Mouse (Mus musculus) lung, adult 18-20 months (tissue): Measurements from ENCODE around the gene Micu1.

ENCODE experiments used
- DNase-seq, 2 experiments: peaks; one replicate each; pipeline ENCODE4 v3.0.0; 2022; ENCODE audit warnings: mixed read lengths in 2 of 2

Micu1 gene

DNA sequence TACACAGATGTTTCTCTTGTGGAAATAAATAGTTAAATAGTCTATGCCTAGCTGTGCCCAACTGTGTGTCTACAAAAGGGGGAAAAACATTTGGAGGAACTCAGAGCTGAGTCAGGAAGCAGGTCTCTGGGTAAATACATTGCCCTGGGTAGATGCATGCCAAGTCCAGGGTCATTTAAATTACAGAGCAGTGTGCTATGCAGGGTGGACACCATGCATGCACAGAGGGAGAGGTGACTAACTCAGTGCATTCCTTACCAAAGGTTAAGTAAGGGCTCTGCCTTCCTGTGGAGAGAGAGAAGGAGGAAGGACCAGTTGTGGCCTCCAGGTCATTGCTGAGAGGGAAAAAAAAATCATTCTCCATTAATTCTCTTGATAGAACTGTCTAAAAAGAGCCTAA, 22.4 kb downstream of the Micu1 start:
- no peak for DNase-seq

DNA sequence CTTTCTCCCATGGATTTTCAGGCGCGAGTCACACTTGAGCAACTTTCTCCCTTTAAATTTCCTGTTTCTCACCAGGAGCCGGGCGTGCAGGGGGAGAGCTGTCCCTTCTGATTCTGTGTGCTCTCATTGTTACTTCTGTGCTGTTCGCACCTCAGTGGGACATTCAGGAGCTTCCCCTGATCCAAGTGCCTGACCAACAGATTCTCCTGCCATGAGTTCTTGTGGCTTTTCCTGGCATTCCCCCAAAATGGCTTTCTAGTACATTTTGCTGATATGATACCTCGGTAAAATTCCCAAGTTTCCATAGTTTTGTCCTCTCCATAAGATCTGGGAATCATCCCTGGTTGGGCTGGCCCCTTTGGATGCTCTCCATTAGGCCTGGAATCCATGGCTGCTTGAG, 25.0 kb downstream of the Micu1 start:
- DNase-seq, result no peak

- no peak for DNase-seq
These were observed 27.0 kb downstream of the Micu1 start for GRCm38 (mm10) chr10:59729261-59729660.

DNA sequence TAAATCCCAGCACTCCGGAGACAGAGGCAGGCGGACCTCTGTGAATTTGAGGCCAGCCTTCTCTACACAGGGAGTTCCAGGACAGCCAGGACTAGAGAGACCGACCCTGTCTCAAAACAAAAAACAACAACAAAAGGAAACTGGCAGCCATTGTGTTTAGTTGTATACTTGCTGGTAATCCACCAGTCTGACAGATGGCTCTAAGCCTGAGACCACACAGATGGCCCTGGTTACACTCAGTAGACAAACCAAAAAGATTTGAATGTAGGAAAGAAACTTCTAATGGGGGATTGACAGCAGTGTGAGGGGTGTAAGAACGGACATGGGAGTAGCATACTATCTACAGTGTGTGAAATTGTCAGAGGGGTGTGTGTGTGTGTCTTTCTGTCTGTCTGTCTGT, 27.6 kb downstream of the Micu1 start:
- DNase-seq, result no peak

DNA sequence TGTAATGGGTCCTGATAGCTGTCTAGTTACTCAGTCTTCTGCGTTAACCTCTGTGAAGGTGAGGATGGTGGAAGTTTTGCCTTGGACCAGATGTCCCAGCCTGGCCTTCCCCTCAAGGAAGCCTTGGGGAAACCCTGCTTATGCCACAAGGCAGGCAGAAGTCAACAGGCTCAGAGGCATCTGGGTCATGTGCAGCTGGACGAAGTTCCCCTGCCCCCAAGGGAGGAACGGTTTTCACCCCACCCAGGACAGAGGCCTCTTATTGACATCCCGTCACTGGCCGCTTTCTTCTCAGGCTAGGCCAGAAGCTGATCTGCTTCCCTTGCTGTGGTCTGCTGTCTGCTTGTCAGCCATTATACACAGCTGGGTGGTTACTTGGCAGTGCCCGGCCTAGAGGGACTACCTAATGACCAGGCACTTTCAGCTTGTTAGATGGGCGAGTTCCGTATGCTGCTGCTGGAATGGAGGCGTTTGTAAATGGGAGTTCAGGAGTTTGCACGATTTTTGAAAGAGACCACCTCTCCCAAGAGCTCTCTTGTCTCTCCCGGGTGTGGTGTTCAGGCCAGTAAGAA, 33.8 kb downstream of the Micu1 start:
- DNase-seq, result peak in 1 of 2 experiments; percentile 6

GRCm38 (mm10) chr10:59741448-59741847, 39.2 kb downstream of the Micu1 start:
- peak; percentile 47 to 69 for DNase-seq

- DNase-seq, result no peak
These were observed 41.1 kb downstream of the Micu1 start for GRCm38 (mm10) chr10:59743397-59743796.

GRCm38 (mm10) chr10:59743969-59744368, 41.7 kb downstream of the Micu1 start:
- peak; percentile 41 to 65 for DNase-seq

- DNase-seq, result no peak
These were observed 45.1 kb downstream of the Micu1 start for GRCm38 (mm10) chr10:59747334-59747733.

DNA sequence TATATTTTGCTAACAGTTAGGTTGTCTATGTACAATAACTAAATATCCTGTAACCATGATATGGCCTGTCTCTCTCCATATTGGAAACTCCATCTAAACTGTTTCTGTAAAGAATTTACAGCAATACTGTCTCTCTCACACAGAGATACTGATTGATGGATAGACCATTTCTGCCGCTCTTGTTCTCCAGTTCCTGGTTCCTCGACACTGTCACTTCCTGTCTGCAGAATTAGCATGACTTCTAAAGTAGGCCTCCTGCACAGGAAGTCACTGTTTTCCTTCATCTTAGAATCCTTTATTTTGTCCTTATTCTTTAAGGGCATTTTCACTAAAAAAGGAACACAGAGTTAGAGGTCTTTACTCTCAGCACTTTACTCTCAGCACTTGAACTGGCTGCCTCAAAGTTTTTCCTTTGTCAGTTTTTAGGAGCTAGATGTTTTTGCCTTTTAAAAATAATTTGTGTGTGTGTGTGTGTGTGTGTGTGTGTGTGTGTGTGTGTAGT, 46.5 kb downstream of the Micu1 start:
- DNase-seq, result no peak

DNA sequence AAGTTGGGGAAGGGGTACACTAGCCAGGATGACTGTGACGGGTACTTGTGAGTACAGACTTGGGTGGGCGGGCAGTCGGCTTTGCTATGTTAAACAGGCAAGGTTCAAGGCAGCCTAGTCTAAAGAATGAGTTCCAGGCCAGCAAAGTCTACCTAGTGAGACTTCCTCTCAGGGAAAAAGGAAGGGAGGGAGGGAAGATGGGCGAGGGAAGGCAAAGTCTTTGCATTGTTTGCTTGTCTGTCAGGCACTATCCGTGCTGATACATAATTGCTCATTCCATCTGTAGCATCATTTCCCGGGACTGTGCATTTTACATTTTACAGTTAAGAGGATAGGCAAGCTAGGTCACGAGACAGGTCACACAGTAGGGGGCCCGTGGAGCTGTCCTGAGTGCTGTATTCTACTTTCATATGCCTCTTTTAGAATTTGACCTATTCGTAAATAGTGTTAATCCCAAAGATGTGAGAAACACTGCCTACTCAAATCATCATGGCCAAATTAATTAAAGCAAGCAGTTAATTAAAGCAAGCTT, 51.3 kb downstream of the Micu1 start:
- no peak for DNase-seq

DNA sequence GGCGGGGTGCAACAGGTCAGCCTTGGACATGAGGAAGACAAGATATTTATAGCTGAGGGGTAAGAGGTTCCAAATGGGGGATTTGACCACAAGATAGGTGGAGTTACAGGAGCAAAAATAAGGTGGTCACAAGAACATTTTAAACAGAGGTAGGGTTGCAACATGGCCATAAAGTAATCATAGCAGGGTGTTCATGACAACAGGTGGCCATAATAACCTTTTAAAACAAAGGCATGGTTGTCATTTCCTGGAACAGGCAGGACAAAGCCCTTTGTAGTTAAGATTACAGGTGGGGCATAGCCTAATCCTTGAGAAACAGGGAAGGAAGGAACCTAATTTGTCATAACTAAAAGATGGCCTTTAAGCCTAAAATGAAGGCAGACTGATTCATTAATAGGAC, 51.8 kb downstream of the Micu1 start:
- no peak for DNase-seq

GRCm38 (mm10) chr10:59754901-59755300, 52.6 kb downstream of the Micu1 start:
- no peak for DNase-seq

DNA sequence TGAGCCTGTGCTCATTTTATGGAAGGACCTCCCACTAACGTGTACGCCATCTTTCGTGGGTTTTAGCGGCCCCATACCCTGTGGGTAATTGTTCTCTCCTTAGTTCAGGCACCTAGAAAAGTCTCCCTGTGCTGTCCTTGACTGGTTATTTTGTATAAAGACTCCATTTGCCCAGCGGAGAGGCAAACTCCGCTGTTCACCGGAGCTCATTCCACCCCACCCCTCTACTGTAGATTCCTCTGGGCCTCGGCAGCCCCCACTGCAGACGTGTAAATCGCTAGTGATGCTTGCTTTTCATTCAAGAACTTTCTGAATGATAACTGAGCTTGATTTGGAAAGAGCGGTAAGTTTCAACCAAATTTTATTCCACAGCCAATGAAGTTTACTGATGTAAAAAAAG, 53.4 kb downstream of the Micu1 start:
- DNase-seq, result no peak

DNA sequence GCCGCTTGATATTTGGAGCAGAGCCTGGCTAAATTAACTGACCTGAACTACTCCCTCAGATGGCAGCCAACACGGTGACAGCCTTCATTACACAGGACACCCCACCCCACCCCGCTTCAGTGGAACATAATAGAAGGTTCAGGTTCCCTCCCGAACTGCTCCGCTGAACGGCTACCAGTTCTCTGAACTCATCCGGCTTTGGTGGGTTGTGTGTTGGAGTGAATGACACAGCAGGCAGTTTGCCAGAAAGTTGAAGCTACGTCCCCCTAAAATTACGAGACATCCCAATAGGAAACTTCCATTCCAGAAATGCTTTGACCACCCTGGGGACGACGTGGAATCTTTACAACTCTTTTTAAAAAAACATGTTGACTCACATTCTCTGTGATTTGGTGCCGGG, 53.8 kb downstream of the Micu1 start:
- no peak for DNase-seq

DNA sequence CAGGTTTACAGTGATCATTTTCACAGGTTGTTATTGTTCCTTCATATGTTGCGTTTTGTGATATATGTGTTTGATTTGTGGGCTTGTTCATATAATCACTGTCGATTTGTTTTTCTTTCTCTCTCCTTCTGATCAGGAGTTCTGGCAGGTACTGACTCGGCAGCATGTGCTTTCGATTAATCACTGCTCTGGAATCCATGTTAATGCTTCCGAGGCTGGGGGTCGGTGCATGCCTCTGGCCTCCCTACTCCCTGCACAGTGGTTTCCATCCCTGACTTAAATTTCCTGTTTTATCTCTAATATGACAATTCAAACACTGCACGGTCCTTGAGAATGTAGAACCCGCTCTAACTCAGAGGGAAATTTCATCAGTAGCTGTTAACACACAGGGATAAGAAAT, 54.3 kb downstream of the Micu1 start:
- no peak for DNase-seq

DNA sequence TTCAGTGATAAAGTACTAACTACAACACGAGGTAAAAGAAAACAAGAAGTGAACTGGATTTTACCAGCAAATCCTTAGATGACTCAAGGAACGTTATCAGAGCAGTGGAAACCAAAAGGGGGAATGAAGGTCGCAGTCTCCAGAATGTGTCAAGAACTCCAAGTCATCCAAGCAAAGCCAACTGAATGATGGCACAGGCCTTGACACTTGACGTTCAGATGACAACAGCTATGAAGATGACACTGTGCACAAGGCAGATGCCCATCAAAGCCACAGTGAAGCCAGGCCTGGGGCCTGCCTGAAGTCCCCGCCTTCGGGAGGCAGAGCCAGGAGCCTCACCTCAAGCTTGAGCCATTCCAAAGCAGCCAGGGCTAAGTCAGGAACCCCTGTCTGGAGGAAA, 62.5 kb downstream of the Micu1 start:
- DNase-seq, result no peak

DNA sequence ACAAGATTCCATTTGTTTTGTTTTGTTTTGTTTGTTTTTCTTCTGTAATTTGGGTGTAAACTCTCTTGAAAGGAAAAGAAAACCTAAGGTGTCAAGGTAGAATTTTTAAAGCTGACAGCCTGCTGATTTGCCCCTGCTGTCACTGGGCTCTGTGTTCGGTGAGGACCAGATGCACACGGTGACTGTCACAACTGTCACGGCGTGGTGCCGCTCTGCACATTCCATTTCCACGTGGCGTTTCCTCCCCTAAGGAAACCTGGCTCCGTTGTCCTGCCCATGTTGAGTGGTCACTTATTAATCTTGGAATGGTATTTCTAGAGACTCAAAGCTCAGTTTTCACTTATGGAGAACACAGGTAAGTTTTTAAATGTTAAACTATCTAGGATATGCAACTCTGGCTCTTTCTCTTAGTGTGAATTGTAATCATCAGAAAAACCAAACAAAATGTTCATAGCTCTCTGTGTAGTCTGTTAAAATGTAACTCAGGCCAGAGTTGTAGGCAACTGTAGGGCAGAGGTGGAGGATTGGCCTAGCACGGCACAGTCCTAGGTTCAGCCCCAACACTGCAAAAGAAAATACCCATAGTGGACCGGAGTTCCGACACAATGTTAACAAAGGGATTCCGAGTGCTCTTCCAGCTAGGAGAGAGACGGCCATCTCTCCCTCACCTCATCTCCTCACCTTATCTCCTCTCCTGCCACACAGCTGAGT, 66.2 kb downstream of the Micu1 start:
- no peak for DNase-seq

DNA sequence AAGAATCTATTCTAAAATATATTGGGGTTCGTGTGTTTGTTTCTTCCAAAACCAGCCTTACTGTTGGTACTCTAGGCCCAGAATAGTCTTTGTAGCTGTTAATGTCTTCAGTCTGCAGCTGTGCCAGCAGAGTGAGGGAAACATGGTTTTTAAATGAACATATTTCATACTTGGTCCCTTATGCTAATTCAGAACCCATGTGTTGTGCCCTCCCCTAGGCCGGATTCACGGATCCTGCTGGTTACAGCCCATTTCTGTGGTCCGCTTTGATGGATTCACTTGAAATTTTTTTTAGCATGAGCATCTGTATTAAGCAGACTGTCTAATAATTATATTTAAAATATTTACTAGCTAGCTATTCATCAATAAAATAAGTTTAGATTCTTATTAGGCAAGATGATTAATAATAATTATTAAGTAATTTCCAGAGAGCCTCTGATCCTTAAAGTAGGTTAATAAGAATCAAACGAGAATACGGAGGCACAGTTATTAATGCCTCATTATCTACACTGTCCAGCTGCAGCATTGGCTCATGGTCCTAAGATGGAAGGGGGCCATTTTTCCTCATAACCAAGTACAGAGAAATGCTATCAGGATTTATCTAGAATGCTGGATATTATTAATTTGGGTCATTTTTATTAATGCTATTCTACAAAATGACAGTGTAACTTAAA, 69.2 kb downstream of the Micu1 start:
- DNase-seq, result no peak

DNA sequence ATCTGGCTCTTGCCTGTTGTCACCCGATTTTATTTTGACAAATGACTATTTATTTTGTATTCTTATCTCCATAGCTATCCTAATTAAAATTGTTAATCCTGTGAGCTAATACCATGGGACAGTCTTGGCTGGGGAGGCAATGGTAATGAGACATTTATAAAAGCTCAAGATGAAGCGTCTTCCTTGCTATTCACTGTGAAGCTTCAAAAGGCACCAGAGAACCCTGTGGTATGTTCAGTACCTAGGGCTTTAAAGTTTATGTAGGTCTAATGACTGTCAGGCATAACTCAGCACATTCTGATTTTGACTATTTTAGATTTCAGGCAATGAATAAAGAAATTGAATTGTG, 69.7 kb downstream of the Micu1 start:
- DNase-seq, result no peak

- DNase-seq, result no peak
These were observed 71.3 kb downstream of the Micu1 start for GRCm38 (mm10) chr10:59773441-59774140.

GRCm38 (mm10) chr10:59774141-59774534, 71.9 kb downstream of the Micu1 start:
- DNase-seq, result no peak

DNA sequence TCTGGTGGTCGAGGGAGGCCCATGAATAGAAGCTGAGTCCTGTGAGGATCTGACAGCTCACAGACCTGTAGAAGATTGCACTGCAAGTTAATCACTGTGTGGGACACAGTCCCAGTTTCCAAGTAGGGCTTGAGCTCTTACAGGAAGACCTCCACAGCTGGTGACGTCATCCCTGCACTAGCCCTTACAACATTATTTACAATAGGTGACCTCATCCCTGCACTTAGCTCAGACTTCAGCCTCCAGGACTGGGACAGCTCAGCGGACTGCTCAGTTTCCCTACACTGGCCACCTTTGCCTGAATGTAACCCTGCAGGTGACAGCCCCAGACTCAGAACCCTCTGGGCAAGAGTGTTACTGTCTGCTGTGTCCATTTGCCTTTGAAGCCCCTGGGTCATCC, 75.0 kb downstream of the Micu1 start:
- DNase-seq, result peak; percentile 15 to 39
